Mouse (Mus musculus): ENCODE results near the gene Gss.

- no peak for TF ChIP-seq POLR2A (IDR thresholded peaks at IDR 0.05; ENCODE audit: borderline replicate concordance, extremely low read depth, insufficient read depth, insufficient read length, poor library complexity, severe bottlenecking)
- no peak for TF ChIP-seq CTCF (IDR thresholded peaks at IDR 0.05; ENCODE audit: borderline replicate concordance, extremely low read depth, insufficient read depth, insufficient read length)
These were observed 35.5 kb upstream of the Gss start for GRCm38 (mm10) chr2:155628112-155628511.

All from brain, embryonic 14.5 days (tissue).